Mouse (Mus musculus): ENCODE measurements around the gene Olfr1046. TPM values are rescaled to one million over a fixed set of nuclear protein-coding genes. Genes with fewer than 3 reads are reported as not detected.
"Not testable (repeated sequence)": the region's sequence is repeated elsewhere in the genome, so short reads cannot be mapped to it uniquely, and the experiment has no call there.

The Olfr1046 gene
- polyA plus RNA-seq, 1 experiment from 2014 or later: not detected

- 26% methylated on average over 7 of the region's 7 CpGs for WGBS (ENCODE audit: insufficient replicate concordance)
- not testable (repeated sequence) for H3K27me3 ChIP-seq (ENCODE audit: control insufficient read depth, insufficient read depth, low read depth, low read length); ATAC-seq (ENCODE audit: low read depth)
Measured at GRCm38 (mm10) chr2:86175422-86175821, 43.7 kb downstream of the Olfr1046 start.

GRCm38 (mm10) chr2:86167422-86167821 is 51.7 kb downstream of the Olfr1046 start, which contains the start of gene Olfr1043:
TSS of gene Olfr1043 (minus strand) at chr2:86167522.
- Histone ChIP-seq H3K9me3 (replicated peaks; ENCODE audit: control insufficient read depth, low read length) (no peaks in the 10 kb centered on the region), H3K4me3 (ENCODE audit: low read depth, low read length) (no peak within 1 kb of the TSS), H3K27me3 (ENCODE audit: control insufficient read depth, insufficient read depth, low read depth, low read length) (no peaks in the 10 kb centered on the region), H3K4me2 (ENCODE audit: low read depth, low read length) (no peak within 1 kb of the TSS), H3K36me3 (ENCODE audit: control insufficient read depth, insufficient read depth) (no peaks in the 10 kb centered on the region), H3K9ac (ENCODE audit: low read depth, low read length) (no peak within 1 kb of the TSS), H3K4me1 (ENCODE audit: control insufficient read depth, low read depth, low read length) (no peaks in the 10 kb centered on the region), H3K27ac (ENCODE audit: low read length) (no peak within 1 kb of the TSS)
- no peak for ATAC-seq (ENCODE audit: low read depth)
- WGBS (ENCODE audit: insufficient replicate concordance): 62% methylated on average over 2 of the region's 2 CpGs

More at GRCm38 (mm10) chr2:86175422-86175821, 43.7 kb downstream of the Olfr1046 start:
- H3K4me1 ChIP-seq (ENCODE audit: control insufficient read depth, low read depth, low read length); H3K36me3 ChIP-seq (ENCODE audit: control insufficient read depth, insufficient read depth); H3K4me2 ChIP-seq (ENCODE audit: low read depth, low read length); H3K9me3 ChIP-seq (replicated peaks; ENCODE audit: control insufficient read depth, low read length); H3K4me3 ChIP-seq (ENCODE audit: low read depth, low read length); H3K27ac ChIP-seq (ENCODE audit: low read length); H3K9ac ChIP-seq (ENCODE audit: low read depth, low read length): not testable (repeated sequence)

Other genes starting within 250 kb of the Olfr1046 start
- not detected in 2 replicates for gene Olfr1029, start 245.4 kb downstream of the Olfr1046 start, polyA plus RNA-seq (2015; fragmentation: Nextera tagmentation; extraction: Ambion mirVana)
- gene Olfr1030, start 240.0 kb downstream of the Olfr1046 start, polyA plus RNA-seq (2015; fragmentation: Nextera tagmentation; extraction: Ambion mirVana): not detected in 2 replicates
- gene Olfr1031, start 229.0 kb downstream of the Olfr1046 start, polyA plus RNA-seq (2015; fragmentation: Nextera tagmentation; extraction: Ambion mirVana): not detected in 2 replicates
- not detected in 2 replicates for gene Olfr1032, start 213.8 kb downstream of the Olfr1046 start, polyA plus RNA-seq (2015; fragmentation: Nextera tagmentation; extraction: Ambion mirVana)
- gene Olfr1033, start 198.7 kb downstream of the Olfr1046 start, polyA plus RNA-seq (2015; fragmentation: Nextera tagmentation; extraction: Ambion mirVana): 1.1 and 1.5 TPM in 2 replicates
- gene Olfr1034, start 173.5 kb downstream of the Olfr1046 start, polyA plus RNA-seq (2015; fragmentation: Nextera tagmentation; extraction: Ambion mirVana): 0.05 and 0.06 TPM in 2 replicates
- gene Olfr1036, start 145.3 kb downstream of the Olfr1046 start, polyA plus RNA-seq (2015; fragmentation: Nextera tagmentation; extraction: Ambion mirVana): not detected in 2 replicates
- not detected in 2 replicates for gene Olfr1037, start 131.9 kb downstream of the Olfr1046 start, polyA plus RNA-seq (2015; fragmentation: Nextera tagmentation; extraction: Ambion mirVana)
- not detected in 2 replicates for gene Olfr1039, start 83.4 kb downstream of the Olfr1046 start, polyA plus RNA-seq (2015; fragmentation: Nextera tagmentation; extraction: Ambion mirVana)
- not detected in 2 replicates for gene Olfr1040, start 72.6 kb downstream of the Olfr1046 start, polyA plus RNA-seq (2015; fragmentation: Nextera tagmentation; extraction: Ambion mirVana)
- gene Olfr1042, start 57.5 kb downstream of the Olfr1046 start, polyA plus RNA-seq (2015; fragmentation: Nextera tagmentation; extraction: Ambion mirVana): not detected in 2 replicates
- gene Olfr1043, start 51.8 kb downstream of the Olfr1046 start, polyA plus RNA-seq (2015; fragmentation: Nextera tagmentation; extraction: Ambion mirVana): not detected in 2 replicates
- gene Olfr1044, start 41.5 kb downstream of the Olfr1046 start, polyA plus RNA-seq (2015; fragmentation: Nextera tagmentation; extraction: Ambion mirVana): not detected in 2 replicates
- gene Olfr52, start 33.6 kb downstream of the Olfr1046 start, polyA plus RNA-seq (2015; fragmentation: Nextera tagmentation; extraction: Ambion mirVana): not detected in 2 replicates
- not detected in 2 replicates for gene Olfr1045, start 16.3 kb downstream of the Olfr1046 start, polyA plus RNA-seq (2015; fragmentation: Nextera tagmentation; extraction: Ambion mirVana)
- not detected in 2 replicates for gene Olfr1047, start 12.1 kb upstream of the Olfr1046 start, polyA plus RNA-seq (2015; fragmentation: Nextera tagmentation; extraction: Ambion mirVana)
- not detected in 2 replicates for gene Olfr1048, start 21.0 kb upstream of the Olfr1046 start, polyA plus RNA-seq (2015; fragmentation: Nextera tagmentation; extraction: Ambion mirVana)
- not detected in 2 replicates for gene Olfr1049, start 39.0 kb upstream of the Olfr1046 start, polyA plus RNA-seq (2015; fragmentation: Nextera tagmentation; extraction: Ambion mirVana)
- not detected in 2 replicates for gene Olfr1051, start 59.8 kb upstream of the Olfr1046 start, polyA plus RNA-seq (2015; fragmentation: Nextera tagmentation; extraction: Ambion mirVana)
- not detected in 2 replicates for gene Olfr1052, start 73.1 kb upstream of the Olfr1046 start, polyA plus RNA-seq (2015; fragmentation: Nextera tagmentation; extraction: Ambion mirVana)
- not detected in 2 replicates for gene Olfr1053, start 96.0 kb upstream of the Olfr1046 start, polyA plus RNA-seq (2015; fragmentation: Nextera tagmentation; extraction: Ambion mirVana)
- gene Olfr1054, start 116.1 kb upstream of the Olfr1046 start, polyA plus RNA-seq (2015; fragmentation: Nextera tagmentation; extraction: Ambion mirVana): not detected in 2 replicates
- not detected in 2 replicates for gene Olfr1055, start 131.0 kb upstream of the Olfr1046 start, polyA plus RNA-seq (2015; fragmentation: Nextera tagmentation; extraction: Ambion mirVana)
- not detected in 2 replicates for gene Olfr1056, start 143.2 kb upstream of the Olfr1046 start, polyA plus RNA-seq (2015; fragmentation: Nextera tagmentation; extraction: Ambion mirVana)
- not detected in 2 replicates for gene Olfr1057, start 159.1 kb upstream of the Olfr1046 start, polyA plus RNA-seq (2015; fragmentation: Nextera tagmentation; extraction: Ambion mirVana)
- not detected in 2 replicates for gene Olfr1058, start 169.2 kb upstream of the Olfr1046 start, polyA plus RNA-seq (2015; fragmentation: Nextera tagmentation; extraction: Ambion mirVana)
- not detected in 2 replicates for gene Olfr1061, start 194.7 kb upstream of the Olfr1046 start, polyA plus RNA-seq (2015; fragmentation: Nextera tagmentation; extraction: Ambion mirVana)
- gene Olfr1062, start 207.4 kb upstream of the Olfr1046 start, polyA plus RNA-seq (2015; fragmentation: Nextera tagmentation; extraction: Ambion mirVana): not detected in 2 replicates
- gene Olfr1065, start 231.3 kb upstream of the Olfr1046 start, polyA plus RNA-seq (2015; fragmentation: Nextera tagmentation; extraction: Ambion mirVana): not detected in 2 replicates
- not detected in 2 replicates for gene Olfr1066, start 237.0 kb upstream of the Olfr1046 start, polyA plus RNA-seq (2015; fragmentation: Nextera tagmentation; extraction: Ambion mirVana)

All from liver, embryonic 16.5 days (tissue).